Mouse (Mus musculus) forebrain, embryonic 10.5 days (tissue): ENCODE results near the gene Srp14. TPM values are rescaled to one million over a fixed set of nuclear protein-coding genes. Genes with fewer than 3 reads are reported as not detected.

ENCODE experiments used
- DNase-seq: peaks from one replicate; pipeline ENCODE4 v3.0.0-alpha.2; 2017; ENCODE audit warnings: low spot score; ENCODE audit errors: extremely low spot score
- H3K27ac ChIP-seq: fragments of 300-500 bp; sonication (generic); 2 replicates; pipeline ENCODE4 v1.5.1; 2016; ENCODE audit warnings: mild to moderate bottlenecking
- H3K27me3 ChIP-seq: fragments of 300-500 bp; sonication (generic); 2 replicates; pipeline ENCODE4 v1.6.1; 2016; ENCODE audit warnings: mild to moderate bottlenecking; ENCODE audit not compliant: poor library complexity, severe bottlenecking
- H3K36me3 ChIP-seq: fragments of 300-500 bp; sonication (generic); replicated peaks from 2 replicates; pipeline ENCODE4 v1.6.1; 2016; ENCODE audit warnings: mild to moderate bottlenecking, moderate library complexity
- H3K4me1 ChIP-seq: fragments of 300-500 bp; sonication (generic); 2 replicates; pipeline ENCODE4 v1.6.1; 2016
- H3K4me3 ChIP-seq: fragments of 300-500 bp; sonication (generic); 2 replicates; pipeline ENCODE4 v1.5.1; 2016; ENCODE audit warnings: mild to moderate bottlenecking, moderate library complexity
- H3K9me3 ChIP-seq: fragments of 300-500 bp; sonication (generic); 2 replicates; pipeline ENCODE4 v1.6.1; 2016; ENCODE audit warnings: mild to moderate bottlenecking, moderate library complexity
- WGBS: fragments of 180-500 bp; shearing (Covaris S2); methylation state at CpG from one replicate; pipeline ENCODE4 v1.1.7; 2016; 5-methylcytosine and 5-hydroxymethylcytosine counted together
- polyA plus RNA-seq: library from polyadenylated mRNA; unstranded; fragments of >200 nt; fragmentation: Nextera tagmentation; extraction: Ambion mirVana; gene quantifications from 2 replicates; pipeline ENCODE4 v1.2.1, GENCODE M21; 2016

Gene Srp14
- polyA plus RNA-seq, 1 experiment from 2014 or later: 240 TPM

- peaks cover 31% of the 10 kb centered on the region for H3K4me1 ChIP-seq
- 72% methylated on average over 13 of the region's 13 CpGs for WGBS
- H3K27me3 ChIP-seq: no peaks in the 10 kb centered on the region
- H3K27ac ChIP-seq: no peak overlapping the region
- H3K4me3 ChIP-seq: no peak overlapping the region
- peaks cover 56% of the 10 kb centered on the region for H3K36me3 ChIP-seq
- DNase-seq: no peak
- no peaks in the 10 kb centered on the region for H3K9me3 ChIP-seq
Observed at GRCm38 (mm10) chr2:118445696-118446674, 33.5 kb downstream of the Srp14 start.

GRCm38 (mm10) chr2:118442723-118443122, 36.8 kb downstream of the Srp14 start:
- Histone ChIP-seq H3K4me3 (no peak overlapping the region), H3K9me3 (no peaks in the 10 kb centered on the region), H3K27ac (no peak overlapping the region), H3K4me1 (peaks cover 33% of the 10 kb centered on the region), H3K27me3 (no peaks in the 10 kb centered on the region), H3K36me3 (peaks cover 53% of the 10 kb centered on the region)
- DNase-seq: no peak
- 95% methylated on average over 4 of the region's 4 CpGs for WGBS

GRCm38 (mm10) chr2:118442172-118442571, 37.3 kb downstream of the Srp14 start:
- WGBS: 81% methylated on average over 5 of the region's 5 CpGs
- peaks cover 31% of the 10 kb centered on the region for H3K4me1 ChIP-seq
- H3K4me3 ChIP-seq: no peak overlapping the region
- H3K9me3 ChIP-seq: no peaks in the 10 kb centered on the region
- H3K27me3 ChIP-seq: no peaks in the 10 kb centered on the region
- peak overlapping the region; percentile 26; the same call in 1 of the 2 replicates for H3K27ac ChIP-seq
- no peak for DNase-seq
- peaks cover 56% of the 10 kb centered on the region for H3K36me3 ChIP-seq

- H3K4me3 ChIP-seq: no peak overlapping the region
- DNase-seq: no peak
- no peaks in the 10 kb centered on the region for H3K27me3 ChIP-seq
- H3K27ac ChIP-seq: no peak overlapping the region
- peaks cover 92% of the 10 kb centered on the region for H3K36me3 ChIP-seq
- no peaks in the 10 kb centered on the region for H3K4me1 ChIP-seq
- H3K9me3 ChIP-seq: no peaks in the 10 kb centered on the region
- 67% methylated on average over 5 of the region's 5 CpGs for WGBS
Observed at GRCm38 (mm10) chr2:118431589-118431988, 47.9 kb downstream of the Srp14 start.

GRCm38 (mm10) chr2:118430630-118431029, 48.9 kb downstream of the Srp14 start:
- peaks cover 92% of the 10 kb centered on the region for H3K36me3 ChIP-seq

GRCm38 (mm10) chr2:118429297-118429696, 50.2 kb downstream of the Srp14 start:
- 85% methylated on average over 9 of the region's 9 CpGs for WGBS
- Histone ChIP-seq H3K27ac (no peak overlapping the region), H3K9me3 (no peaks in the 10 kb centered on the region), H3K36me3 (peaks cover 90% of the 10 kb centered on the region), H3K4me1 (no peaks in the 10 kb centered on the region), H3K27me3 (no peaks in the 10 kb centered on the region), H3K4me3 (no peak overlapping the region)
- no peak for DNase-seq

More at GRCm38 (mm10) chr2:118430630-118431029, 48.9 kb downstream of the Srp14 start:
- Histone ChIP-seq H3K27ac (no peak overlapping the region), H3K4me3 (no peak overlapping the region), H3K4me1 (no peaks in the 10 kb centered on the region), H3K27me3 (no peaks in the 10 kb centered on the region), H3K9me3 (no peaks in the 10 kb centered on the region)
- no peak for DNase-seq
- 82% methylated on average over 16 of the region's 16 CpGs for WGBS

GRCm38 (mm10) chr2:118428296-118428695, 51.2 kb downstream of the Srp14 start:
- WGBS: 88% methylated on average over 6 of the region's 6 CpGs

More at GRCm38 (mm10) chr2:118428296-118428695, 51.2 kb downstream of the Srp14 start:
- no peak for DNase-seq
- Histone ChIP-seq H3K27me3 (no peaks in the 10 kb centered on the region), H3K36me3 (peaks cover 84% of the 10 kb centered on the region), H3K4me1 (no peaks in the 10 kb centered on the region), H3K9me3 (no peaks in the 10 kb centered on the region), H3K27ac (no peak overlapping the region), H3K4me3 (no peak overlapping the region)

Other genes starting within 250 kb of the Srp14 start
- gene Fsip1, start 222.7 kb downstream of the Srp14 start, polyA plus RNA-seq: 2.4 and 2.5 TPM in 2 replicates
- gene Gpr176, start 106.3 kb downstream of the Srp14 start, polyA plus RNA-seq: 0.04 and 0.17 TPM in 2 replicates
- gene Eif2ak4, start 91.1 kb downstream of the Srp14 start, polyA plus RNA-seq: 14.0 and 14.2 TPM in 2 replicates
- gene Bmf, start 70.0 kb upstream of the Srp14 start, polyA plus RNA-seq: 3.8 and 4.5 TPM in 2 replicates
- 168 and 179 TPM in 2 replicates for gene Bub1b, start 118.5 kb upstream of the Srp14 start, polyA plus RNA-seq
- 0.52 and 1.6 TPM in 2 replicates for gene Pak6, start 183.6 kb upstream of the Srp14 start, polyA plus RNA-seq
- not detected in 2 replicates for gene Ankrd63, start 224.3 kb upstream of the Srp14 start, polyA plus RNA-seq
- 0.38 and 0.46 TPM in 2 replicates for gene Plcb2, start 248.7 kb upstream of the Srp14 start, polyA plus RNA-seq